Mouse (Mus musculus) cerebellum, adult 2 months (tissue): Measurements from ENCODE around the gene Ncapd3.

ENCODE experiments used
- CTCF ChIP-seq: fragments of 200-500 bp; IDR thresholded peaks from 2 replicates; pipeline ENCODE4 v1.5.1; 2011; ENCODE audit warnings: low read depth, mild to moderate bottlenecking, control low read depth, low read length, moderate library complexity, borderline replicate concordance; ENCODE audit not compliant: insufficient read depth
- POLR2A ChIP-seq: fragments of 200-500 bp; IDR thresholded peaks from 2 replicates; pipeline ENCODE4 v1.6.1; 2011; ENCODE audit warnings: low read length, control low read depth, borderline replicate concordance; ENCODE audit not compliant: insufficient read depth

DNA sequence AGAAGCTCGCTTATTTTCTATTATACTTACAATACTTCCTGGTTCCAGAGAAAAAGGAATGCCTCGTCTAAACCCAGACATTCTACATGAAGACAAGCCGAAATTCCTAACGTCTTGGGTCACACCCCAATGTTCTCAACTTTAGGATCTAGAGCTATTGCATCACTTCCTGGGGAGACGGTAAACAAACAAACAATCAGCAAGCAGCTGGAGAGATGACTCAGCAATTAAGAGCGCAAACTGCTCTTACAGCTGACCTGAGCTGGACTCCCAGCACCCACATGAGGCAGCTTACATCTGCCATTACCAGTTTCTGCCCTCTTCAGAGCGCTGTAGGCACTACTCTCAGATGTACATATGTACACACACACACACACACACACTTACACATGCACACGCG, 91.3 kb downstream of the Ncapd3 start:
- TF ChIP-seq POLR2A: no peak
- no peak for TF ChIP-seq CTCF
